Mouse (Mus musculus) brain, embryonic 14.5 days (tissue): ENCODE results near the gene Urgcp. TPM values are rescaled to one million over a fixed set of nuclear protein-coding genes. Genes with fewer than 3 reads are reported as not detected.
A peak's percentile ranks its signal among the peaks of the same experiment; 100 is the strongest.
"Not testable (repeated sequence)": the region's sequence is repeated elsewhere in the genome, so short reads cannot be mapped to it uniquely, and the experiment has no call there.

Experiments
- DNase-seq: peaks from one replicate; pipeline ENCODE4 v3.0.0-alpha.2; 2011; ENCODE audit warnings: low read depth
- CTCF ChIP-seq: fragments of 200-500 bp; IDR thresholded peaks from 2 replicates; pipeline ENCODE4 v1.5.1; 2012; ENCODE audit warnings: inconsistent platforms, mild to moderate bottlenecking, moderate library complexity, borderline replicate concordance; ENCODE audit not compliant: insufficient read depth, insufficient read length; ENCODE audit errors: extremely low read depth
- POLR2A ChIP-seq: fragments of 200-500 bp; IDR thresholded peaks from 2 replicates; pipeline ENCODE4 v1.6.1; 2012; ENCODE audit warnings: mild to moderate bottlenecking, inconsistent platforms, borderline replicate concordance; ENCODE audit not compliant: poor library complexity, insufficient read depth, insufficient read length, severe bottlenecking; ENCODE audit errors: extremely low read depth
- polyA plus RNA-seq: library from polyadenylated mRNA; depleted of rRNA; stranded (reverse); fragments of >200 nt; gene quantifications from 2 replicates; pipeline ENCODE4 v1.2.3, GENCODE M21; 2012; rRNA removed

The Urgcp gene
- 20.6 and 25.9 TPM in 2 replicates for polyA plus RNA-seq

DNA sequence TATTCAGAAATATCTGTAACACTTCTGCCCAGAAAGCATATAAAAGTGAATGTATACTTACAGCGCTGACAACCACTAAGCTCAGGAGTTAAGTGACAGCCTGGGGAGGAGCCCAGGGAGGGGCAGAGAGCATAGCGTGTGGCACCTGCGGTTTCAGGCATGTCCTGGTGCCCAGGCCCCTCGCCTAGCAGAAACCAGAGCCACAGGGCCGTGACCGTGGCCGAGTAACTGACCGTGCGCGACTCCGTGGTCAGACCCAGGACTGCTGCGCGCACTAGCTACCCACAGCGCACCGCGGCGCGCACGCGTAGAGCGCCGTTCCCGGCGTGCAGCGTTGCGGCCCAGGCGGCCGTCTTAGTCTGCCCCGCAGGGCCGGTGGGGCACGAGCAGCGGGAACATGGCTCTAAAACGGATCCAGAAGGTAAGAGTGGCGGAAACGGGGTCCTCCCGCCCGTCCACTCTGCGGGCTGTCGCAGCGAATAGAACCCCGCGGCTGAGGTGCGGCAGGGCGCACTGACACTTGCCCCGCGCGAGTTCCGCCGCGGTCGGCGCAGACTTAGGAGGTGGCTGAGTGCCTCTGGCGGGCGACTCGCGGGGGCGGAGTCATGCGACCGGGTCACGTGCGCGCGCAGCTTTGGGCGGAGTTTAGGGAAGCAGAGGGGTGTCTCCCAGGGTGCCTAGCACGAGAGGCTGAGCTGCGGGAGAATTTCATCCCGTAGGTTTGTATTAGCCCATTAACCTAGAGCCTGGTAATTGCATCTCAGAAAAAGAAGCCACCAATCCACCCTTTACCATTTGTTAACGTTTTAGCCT, at the start of gene Urgcp:
Urgcp (minus strand) TSS at position 557 of the 813 bp plus-strand sequence.
- DNase-seq: peak; percentile 98
- TF ChIP-seq POLR2A: peak; percentile 95
- TF ChIP-seq CTCF: peak; percentile 17; the same call in 1 of the 2 replicates

DNA sequence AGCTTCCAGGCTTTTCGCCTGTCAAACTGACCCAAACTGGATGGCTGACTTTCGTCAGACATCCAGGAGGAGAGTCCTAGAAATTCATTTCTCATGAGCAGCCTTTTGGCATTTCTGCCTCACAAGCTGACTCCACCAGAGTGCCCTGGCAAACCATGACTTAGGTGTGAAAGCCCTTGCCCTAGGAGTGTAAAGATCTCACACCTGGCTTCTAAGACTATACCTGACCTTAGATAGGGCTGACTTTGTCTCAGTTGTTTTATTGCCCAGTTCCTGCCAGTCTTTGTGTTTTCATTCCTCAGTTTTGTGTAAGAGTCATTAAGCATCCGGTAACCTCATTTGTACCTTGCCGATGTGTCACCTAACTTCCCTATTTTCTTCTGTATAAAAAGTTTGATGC, 47.3 kb upstream of the Urgcp start:
- not testable (repeated sequence) for DNase-seq

DNA sequence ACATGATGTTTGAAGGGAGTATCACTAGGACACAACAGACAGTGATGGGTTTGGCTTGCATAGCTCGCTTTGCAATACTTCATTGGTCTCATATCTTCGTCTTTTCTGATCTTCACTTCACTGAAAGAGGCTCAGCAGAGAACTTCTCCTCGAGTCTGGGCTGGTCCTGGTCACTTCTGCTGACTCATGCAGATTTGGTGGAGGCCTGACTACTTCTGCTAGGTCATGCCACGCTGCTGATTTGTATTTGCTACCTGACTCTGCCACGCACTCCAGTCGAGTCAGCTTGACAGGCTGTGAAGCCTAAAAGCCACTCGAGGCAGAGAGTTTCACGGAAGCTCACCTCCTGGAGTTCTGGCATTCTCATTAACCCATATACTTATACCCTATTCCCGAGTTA, 45.8 kb upstream of the Urgcp start:
- DNase-seq: no peak
- TF ChIP-seq POLR2A (no peak), CTCF (no peak)

DNA sequence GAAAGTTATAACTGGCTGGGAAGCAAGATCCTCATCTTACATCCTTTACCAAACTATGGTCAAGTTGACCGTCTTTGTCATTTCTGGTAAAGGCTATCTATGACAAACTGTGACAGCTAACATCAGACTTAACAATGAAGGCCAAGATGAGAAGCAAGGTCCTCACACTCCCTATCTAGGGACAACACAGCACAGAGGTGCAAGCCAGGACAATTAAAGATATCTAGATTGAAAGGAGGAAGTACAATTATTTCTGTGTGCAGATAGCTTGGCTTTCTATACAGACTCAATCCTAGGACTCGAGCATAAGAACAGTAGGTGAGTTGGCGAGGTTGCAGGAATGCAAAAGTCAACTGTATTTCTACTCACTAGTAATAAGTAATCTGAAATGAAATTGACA, 43.5 kb upstream of the Urgcp start:
- no peak for DNase-seq
- no peak for TF ChIP-seq CTCF
- no peak for TF ChIP-seq POLR2A

DNA sequence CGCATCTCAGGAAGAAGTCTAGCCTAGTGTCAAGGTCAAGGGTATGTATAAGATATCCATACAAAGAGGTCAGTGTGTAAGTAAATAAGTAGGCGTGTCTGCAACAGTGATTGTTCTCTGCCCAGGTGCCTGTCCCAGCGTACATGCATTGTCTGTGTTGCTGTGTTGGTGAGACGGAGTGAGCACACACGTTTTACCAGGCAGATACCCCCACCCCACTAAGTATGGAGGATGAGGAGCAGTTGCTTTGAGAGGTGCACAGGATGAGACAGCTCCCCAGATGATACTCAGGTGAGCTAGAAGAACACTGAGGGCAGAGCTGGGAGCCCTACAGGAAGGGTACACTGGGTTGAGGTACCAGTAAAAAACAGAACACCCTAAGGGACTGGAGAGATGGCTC, 42.0 kb upstream of the Urgcp start:
- DNase-seq: no peak
- no peak for TF ChIP-seq POLR2A
- no peak for TF ChIP-seq CTCF

- TF ChIP-seq POLR2A: no peak
- no peak for TF ChIP-seq CTCF
- peak; percentile 15 for DNase-seq
Measured at GRCm38 (mm10) chr11:5803551-5803981, 41.4 kb upstream of the Urgcp start, which contains the start of gene Pgam2. Gene Pgam2, minus strand, starts transcription at chr11:5803733.

DNA sequence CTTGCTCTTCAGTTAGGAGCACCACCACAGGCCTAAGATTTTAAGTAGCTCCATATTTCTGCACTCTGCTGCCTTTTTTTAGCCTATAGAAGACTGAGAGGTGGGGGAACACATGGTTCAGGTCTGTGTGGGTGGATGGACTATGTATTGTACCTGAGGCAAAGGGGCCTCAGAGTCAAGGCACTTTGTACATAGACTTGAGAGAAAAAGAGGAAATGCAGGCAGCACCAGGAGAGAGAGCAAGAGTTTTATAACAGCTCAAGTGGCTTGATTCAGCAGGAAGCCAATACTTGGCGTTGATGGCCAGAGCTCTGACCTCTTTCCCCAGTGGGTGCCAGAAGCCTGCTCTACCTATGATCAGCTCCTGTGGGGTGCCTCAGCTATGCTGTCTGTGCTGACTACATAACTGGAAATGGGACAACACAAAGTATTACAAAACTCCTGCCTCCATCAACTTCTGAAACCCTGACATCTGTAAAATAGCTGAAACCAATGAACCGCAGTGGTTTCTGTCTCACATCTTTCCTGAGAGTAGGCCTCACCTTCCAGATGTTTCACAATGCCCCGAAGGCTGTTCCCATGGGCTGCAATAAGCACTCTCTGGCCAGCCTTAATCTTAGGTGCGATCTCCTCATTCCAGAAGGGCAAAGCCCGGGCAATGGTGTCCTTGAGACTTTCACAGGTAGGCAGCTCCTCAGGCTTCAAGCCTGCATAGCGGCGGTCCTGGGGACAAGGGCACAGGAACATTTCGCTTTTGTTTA, 40.5 kb upstream of the Urgcp start:
- no peak for TF ChIP-seq CTCF
- TF ChIP-seq POLR2A: no peak
- no peak for DNase-seq

- no peak for TF ChIP-seq CTCF
- TF ChIP-seq POLR2A: no peak
- no peak for DNase-seq
Measured at GRCm38 (mm10) chr11:5802005-5802404, 39.8 kb upstream of the Urgcp start.

- no peak for DNase-seq
- TF ChIP-seq POLR2A: no peak
- no peak for TF ChIP-seq CTCF
Measured at GRCm38 (mm10) chr11:5801511-5801910, 39.3 kb upstream of the Urgcp start.

DNA sequence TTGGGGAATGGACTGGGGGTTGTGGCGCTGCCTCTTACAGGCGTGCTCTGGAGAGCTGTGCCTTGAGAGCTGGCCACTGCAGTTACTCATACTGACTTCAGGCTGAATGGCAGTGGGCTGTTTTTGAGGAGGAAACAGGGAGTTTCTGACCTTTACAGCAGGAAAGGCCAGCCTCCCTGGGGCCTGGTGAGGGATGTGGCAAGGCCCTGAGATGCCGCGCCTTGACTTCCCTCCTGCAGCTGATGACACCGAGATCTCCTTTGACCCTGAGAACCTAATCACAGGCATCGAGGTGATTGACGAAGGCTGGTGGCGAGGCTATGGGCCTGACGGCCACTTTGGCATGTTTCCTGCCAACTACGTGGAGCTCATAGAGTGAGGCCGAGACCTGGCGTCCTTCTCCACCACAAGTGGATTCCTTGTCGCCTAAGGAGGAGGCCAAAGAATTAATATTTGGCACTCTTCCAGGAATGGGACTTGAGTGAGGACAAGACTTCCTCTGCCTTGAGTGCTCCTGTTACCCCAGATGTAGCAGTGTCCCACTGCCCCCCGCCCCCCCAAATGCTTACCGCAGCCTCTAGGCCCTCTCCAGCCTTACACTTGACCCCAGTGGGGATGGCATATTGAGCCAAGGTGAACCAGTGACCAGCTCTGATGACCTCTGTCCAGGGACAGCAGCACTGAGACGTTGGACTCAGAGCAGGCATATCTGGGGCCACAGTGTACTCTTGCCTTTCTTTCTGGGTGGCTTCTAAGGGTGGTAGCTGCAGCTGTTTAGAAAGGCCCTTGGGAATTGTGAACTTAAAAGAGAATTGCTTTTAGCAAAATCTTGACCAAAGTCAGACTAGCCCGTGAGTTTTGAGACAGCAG, 37.7 kb upstream of the Urgcp start:
- TF ChIP-seq POLR2A: no peak
- no peak for TF ChIP-seq CTCF
- no peak for DNase-seq

GRCm38 (mm10) chr11:5797928-5798327, 35.8 kb upstream of the Urgcp start:
- no peak for TF ChIP-seq POLR2A
- TF ChIP-seq CTCF: no peak
- no peak for DNase-seq
